Mouse (Mus musculus): ENCODE measurements around the gene Gnptg.

The Gnptg gene

GRCm38 (mm10) chr17:25239695-25240636, at the start of gene Gnptg, which contains the start of gene Tsr3:
TSS of gene Gnptg (minus strand) at chr17:25240124.
TSS of gene Tsr3 (plus strand) at chr17:25240170.
- DNase-seq (ENCODE audit: low read depth, low spot score): peak; percentile 95

- peak; percentile 69 for DNase-seq (ENCODE audit: low read depth, low spot score)
These were observed 48.9 kb upstream of the Gnptg start for GRCm38 (mm10) chr17:25288842-25289241.

- peak; percentile 90 for DNase-seq (ENCODE audit: low read depth, low spot score)
These were observed 45.1 kb upstream of the Gnptg start for GRCm38 (mm10) chr17:25285033-25285432.

DNA sequence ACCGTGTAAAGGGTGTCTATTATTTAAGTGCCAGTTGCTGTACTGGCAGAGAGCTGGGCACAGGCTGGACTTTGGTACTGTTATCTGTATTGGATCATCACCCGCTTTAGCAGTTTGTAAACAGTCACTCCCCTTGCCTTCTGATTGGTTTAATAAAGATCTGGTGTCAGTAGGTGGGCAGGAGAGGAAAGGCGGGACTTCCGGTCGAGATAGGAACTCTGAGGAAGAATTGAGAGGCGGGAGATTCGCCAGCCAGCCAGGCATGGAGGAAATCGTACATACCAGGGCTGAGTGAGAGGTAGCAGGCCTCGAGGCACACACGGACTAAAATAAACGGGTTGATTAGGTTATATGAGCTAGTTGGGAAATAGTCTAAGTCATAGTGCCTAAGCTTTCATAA, 42.2 kb upstream of the Gnptg start:
- DNase-seq (ENCODE audit: low read depth, low spot score): peak; percentile 32

DNA sequence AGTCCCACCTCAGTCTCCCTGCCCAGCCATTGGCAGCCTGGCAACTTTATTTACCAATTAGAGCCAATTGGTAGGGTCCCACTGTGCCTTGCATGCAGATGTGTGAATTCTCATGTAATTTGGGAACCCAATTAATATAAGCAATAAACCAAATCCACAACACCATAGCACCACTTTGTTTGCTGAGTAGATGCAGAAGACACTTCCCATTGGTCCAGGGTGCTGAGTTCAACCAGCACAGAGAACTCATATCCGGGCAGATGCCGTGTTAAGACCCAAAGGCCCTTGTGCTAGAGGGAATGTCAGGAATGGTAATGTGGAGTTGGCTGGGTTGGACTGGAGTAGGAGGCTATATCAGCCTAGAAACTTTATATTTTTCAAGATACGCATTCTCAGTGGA, 35.9 kb upstream of the Gnptg start:
- DNase-seq (ENCODE audit: low read depth, low spot score): no peak

- DNase-seq (ENCODE audit: low read depth, low spot score): no peak
These were observed 34.8 kb upstream of the Gnptg start, which contains the start of gene Ube2i for GRCm38 (mm10) chr17:25274571-25275346. TSS of gene Ube2i (minus strand) at chr17:25274622.

GRCm38 (mm10) chr17:25273706-25274501, 34.0 kb upstream of the Gnptg start:
- DNase-seq (ENCODE audit: low read depth, low spot score): peak; percentile 99

DNA sequence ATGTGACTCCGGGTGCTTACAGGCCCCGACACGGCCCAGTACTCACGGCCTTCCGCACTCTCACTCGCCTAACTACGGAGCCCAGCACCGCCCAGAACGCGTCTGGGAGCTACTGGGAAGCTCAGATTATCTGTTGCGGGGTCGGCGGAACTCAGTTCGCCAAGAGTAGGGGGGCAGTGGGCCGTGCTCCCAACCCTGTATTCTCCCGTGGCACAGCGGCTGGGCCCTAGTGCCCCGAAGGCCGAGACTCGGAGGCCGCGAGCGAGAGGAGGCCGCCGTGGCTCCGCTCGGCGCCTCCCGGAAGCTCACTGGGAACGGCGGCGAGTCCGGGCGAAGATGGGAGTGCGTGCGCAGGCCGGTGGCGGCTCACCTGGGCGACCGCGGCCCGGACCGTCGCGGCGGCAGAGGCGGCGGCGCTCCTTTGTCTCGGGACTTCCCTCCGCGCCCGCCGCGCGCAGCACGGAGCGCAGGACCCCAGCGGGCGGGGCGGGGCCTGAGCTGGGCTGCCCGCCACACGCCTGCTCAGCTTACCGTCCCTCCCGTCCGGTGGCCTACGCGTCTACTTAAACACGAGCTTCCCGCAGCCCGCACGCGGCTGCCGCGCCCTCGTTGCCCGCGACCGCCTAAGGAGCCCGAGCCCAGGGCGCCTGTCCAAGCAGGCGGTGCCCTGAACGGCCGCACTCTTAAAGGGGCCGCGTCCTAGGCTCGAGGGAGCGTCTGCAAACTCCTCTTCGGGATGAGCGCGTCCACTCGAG, 33.2 kb upstream of the Gnptg start:
- DNase-seq (ENCODE audit: low read depth, low spot score): peak; percentile 97

- DNase-seq (ENCODE audit: low read depth, low spot score): no peak
These were observed 32.4 kb upstream of the Gnptg start for GRCm38 (mm10) chr17:25272326-25272725.

GRCm38 (mm10) chr17:25270795-25271335, 30.9 kb upstream of the Gnptg start:
- no peak for DNase-seq (ENCODE audit: low read depth, low spot score)

DNA sequence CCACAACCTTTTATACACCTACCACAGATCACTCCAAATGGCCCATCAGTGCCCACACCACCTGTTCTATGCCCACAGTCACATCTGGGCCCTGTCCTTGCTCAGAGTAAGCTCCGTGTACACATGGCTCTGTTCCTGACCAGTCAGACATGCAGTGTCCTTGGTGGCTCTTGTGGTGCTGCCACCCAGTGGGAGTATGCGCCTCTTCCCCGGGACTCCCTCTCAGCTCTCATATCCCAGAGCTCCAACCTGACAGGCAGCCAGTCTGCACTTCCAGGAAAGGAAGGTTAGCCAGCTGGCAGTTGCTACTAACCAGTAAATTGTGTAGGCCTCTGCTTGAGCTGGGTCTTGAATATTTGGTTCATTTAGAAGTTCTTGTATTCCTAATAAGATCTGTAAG, 24.5 kb upstream of the Gnptg start:
- peak; percentile 76 for DNase-seq (ENCODE audit: low read depth, low spot score)

DNA sequence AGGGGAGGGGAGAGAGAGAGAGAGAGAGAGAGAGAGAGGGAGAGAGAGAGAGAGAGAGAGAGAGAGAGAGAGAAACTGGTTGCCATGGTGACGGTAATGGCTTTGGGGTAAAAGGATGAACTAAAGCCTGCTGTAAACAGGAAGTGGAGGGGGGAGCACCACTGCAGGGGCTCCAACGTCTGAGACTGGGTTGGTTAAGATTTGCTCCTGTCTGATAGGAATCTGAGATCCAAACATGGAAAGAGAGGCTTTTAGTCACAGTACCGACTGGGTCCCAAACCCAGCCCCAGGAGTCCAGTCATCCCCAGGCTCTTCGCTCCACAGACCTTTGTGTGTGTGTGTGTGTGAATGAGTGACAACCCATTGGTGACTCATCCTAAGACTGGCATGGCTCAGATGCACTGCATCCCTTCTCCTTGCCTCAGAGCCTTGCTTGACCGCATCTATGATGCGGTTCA, 17.9 kb upstream of the Gnptg start:
- peak; percentile 47 for DNase-seq (ENCODE audit: low read depth, low spot score)

GRCm38 (mm10) chr17:25256140-25256754, 16.3 kb upstream of the Gnptg start, which contains the start of gene Baiap3:
TSS of gene Baiap3 (minus strand) at chr17:25256364.
- no peak for DNase-seq (ENCODE audit: low read depth, low spot score)

- DNase-seq (ENCODE audit: low read depth, low spot score): no peak
These were observed 15.2 kb upstream of the Gnptg start for GRCm38 (mm10) chr17:25255110-25255509.

DNA sequence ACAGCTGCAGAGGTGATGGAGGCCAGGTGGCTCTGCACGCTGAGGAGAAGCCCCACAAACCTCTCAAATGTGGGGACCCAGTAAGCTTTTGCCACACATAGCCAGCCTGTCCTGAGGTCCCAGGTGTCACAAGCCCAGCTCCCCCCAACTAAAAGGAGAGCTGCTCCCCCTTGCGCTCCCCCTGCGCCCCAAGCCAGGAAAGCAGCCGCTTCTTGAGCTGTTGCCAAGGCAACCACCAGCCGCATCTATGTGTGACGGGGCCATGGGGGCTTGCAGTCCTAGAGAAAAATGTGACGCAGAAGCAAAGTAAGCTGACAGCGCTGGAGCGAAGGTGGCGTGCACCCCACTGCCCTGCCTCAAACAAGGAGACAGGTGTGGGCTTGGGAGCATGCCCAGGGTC, 13.8 kb upstream of the Gnptg start:
- DNase-seq (ENCODE audit: low read depth, low spot score): peak; percentile 75

GRCm38 (mm10) chr17:25252643-25253042, 12.7 kb upstream of the Gnptg start:
- peak; percentile 77 for DNase-seq (ENCODE audit: low read depth, low spot score)

DNA sequence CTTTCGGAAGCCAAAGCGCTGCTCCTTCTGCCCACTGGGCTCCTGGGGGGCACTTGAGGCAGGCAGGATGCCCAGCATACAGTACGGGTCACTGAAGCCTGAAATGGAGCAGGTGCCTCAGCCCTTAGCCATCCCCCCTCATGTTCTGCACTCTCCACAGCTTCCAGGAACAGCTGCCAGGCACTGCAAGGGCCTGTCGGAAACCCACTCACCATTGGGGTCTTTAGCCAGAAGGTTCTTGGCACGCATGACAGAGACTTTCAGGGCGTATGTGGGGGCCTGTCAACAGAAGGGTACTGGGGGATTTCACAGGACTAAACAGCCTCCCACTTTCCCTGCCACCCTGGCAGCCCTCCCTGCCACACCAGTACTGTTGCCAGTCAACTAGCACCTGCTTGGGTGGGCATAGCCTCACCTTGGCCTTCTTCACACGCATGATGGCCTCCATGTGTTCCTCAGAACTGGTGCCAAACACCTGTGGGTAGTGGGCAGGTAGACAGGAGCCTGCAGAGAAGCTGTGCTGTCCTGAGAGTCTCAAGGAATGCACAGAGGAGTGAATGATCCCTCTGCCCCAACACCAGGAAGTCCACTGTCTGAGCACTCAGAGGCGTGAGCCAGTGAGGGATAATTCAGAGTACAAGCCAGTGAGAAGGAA, 10.4 kb upstream of the Gnptg start:
- no peak for DNase-seq (ENCODE audit: low read depth, low spot score)

GRCm38 (mm10) chr17:25248033-25248750, 8.3 kb upstream of the Gnptg start:
- DNase-seq (ENCODE audit: low read depth, low spot score): no peak

DNA sequence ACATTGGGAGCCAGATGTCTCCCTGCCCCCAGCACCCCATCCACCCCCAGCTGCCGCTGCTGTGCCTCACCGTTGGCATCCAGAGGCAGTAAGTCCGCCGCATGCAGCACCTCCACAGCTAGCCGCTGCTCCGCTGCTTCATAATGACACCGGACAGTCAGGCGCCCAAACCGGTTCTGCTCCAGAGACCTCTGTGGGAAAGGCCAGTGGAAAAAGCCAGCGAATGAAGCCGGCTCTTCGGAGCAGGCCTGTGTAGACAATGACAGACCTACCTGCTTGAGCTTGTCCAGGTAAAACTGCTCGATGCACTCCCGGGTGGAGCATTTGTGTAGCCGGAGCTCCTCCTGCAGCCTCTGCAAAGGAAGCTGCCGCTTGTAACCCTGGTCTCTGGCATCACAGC, 4.3 kb upstream of the Gnptg start:
- DNase-seq (ENCODE audit: low read depth, low spot score): no peak

Data from brain, adult 2 months (tissue).